Mouse (Mus musculus) lung, adult 2 months (tissue): Measurements from ENCODE around the gene Edem2.

Experiments used
- CTCF ChIP-seq: fragments of 200-500 bp; IDR thresholded peaks from 2 replicates; pipeline ENCODE4 v1.5.1; 2011; ENCODE audit warnings: mild to moderate bottlenecking, low read length, control low read depth; ENCODE audit not compliant: insufficient read depth
- POLR2A ChIP-seq: fragments of 200-500 bp; IDR thresholded peaks from 2 replicates; pipeline ENCODE4 v1.6.1; 2011; ENCODE audit warnings: low read depth, mild to moderate bottlenecking, control low read depth, low read length, borderline replicate concordance; ENCODE audit errors: extremely low read depth

DNA sequence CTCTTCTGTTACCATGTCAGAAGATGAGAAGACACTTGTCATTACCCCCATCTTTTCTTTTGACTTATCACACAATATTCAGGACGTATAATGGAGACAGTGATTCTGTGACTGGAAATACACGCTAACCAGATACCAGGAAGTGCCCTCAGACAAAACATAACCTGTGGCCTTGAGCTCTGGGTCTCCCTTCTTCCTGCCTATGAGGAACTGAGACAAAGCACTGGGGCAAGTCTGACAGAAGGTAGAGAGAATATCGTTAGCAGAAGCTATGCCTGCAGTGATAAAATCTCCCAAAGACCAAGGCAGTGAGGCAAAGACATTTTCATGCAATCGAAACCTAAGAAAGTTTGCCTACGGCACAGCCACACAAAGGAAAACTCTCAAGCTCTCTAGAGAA, 8.7 kb downstream of the Edem2 start:
- TF ChIP-seq POLR2A (no peak), CTCF (no peak)
